Mouse (Mus musculus): ENCODE measurements around the gene Fbn1.

DNA sequence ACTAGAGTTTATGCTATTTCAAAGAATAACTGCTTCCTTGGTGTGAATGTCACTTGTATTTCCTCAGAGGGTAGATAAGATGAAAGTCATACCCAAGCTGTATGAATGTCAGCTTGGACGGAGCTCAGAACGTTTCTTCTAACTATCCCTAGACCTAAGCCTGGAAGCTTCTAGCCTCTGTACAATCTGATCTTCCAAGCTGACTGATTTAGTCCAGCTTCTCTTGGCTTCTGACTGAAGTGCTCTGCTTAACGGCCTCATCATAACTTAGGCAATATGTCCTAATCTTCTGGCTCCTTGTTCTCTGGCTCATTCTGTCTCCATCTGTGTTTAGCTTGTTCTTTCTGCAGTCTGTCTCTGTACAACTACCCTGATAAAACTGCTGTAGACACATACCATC is 253.2 kb downstream of the Fbn1 start:
- TF ChIP-seq POLR2A (IDR thresholded peaks at IDR 0.05; ENCODE audit: borderline replicate concordance, extremely low read depth, insufficient read depth, insufficient read length, poor library complexity, severe bottlenecking): no peak
- no peak for TF ChIP-seq CTCF (IDR thresholded peaks at IDR 0.05; ENCODE audit: borderline replicate concordance, extremely low read depth, insufficient read depth, insufficient read length)

All from brain, embryonic 14.5 days (tissue).